In genomic region chr8:11215231-11215630, GRCm38 (mm10) we compare ENCODE assay signal across 8 mouse cellular contexts.
DNase-seq lines count a peak whose midpoint lies in the region; ATAC-seq and TF ChIP-seq lines count a peak whose summit lies in the region.

No protein-coding gene starts in this region.

- 0 out of 2 replicates have a peak, but pooled peaks have one; percentile 22 for TF ChIP-seq CTCF in bone marrow macrophage, adult 2 months (IDR thresholded peaks at IDR 0.05; ENCODE audit: low read depth, low read length)

- H3K27me3 ChIP-seq in heart, embryonic 11.5 days (ENCODE audit: control insufficient read depth, insufficient read depth, low read length): no peaks in the 10 kb centered on the region
- H3K27me3 ChIP-seq in embryonic facial prominence, embryonic 15.5 days: no peaks in the 10 kb centered on the region
- no peaks in the 10 kb centered on the region for H3K27me3 ChIP-seq in hindbrain, embryonic 14.5 days (ENCODE audit: control insufficient read depth, insufficient read depth, low read length)

- peak; percentile 50 to 74 for DNase-seq in heart, adult 18-20 months
- DNase-seq in hindbrain, embryonic 14.5 days (ENCODE audit: low spot score): peak; percentile 79
- peak; percentile 16 to 24 for DNase-seq in layer of hippocampus, postnatal 36 days
- peak; percentile 50 to 65 for DNase-seq in lung, postnatal 4 days
- peak; percentile 37 for DNase-seq in right cerebral cortex, postnatal 4 days

- no peaks in the 10 kb centered on the region for H3K4me1 ChIP-seq in heart, embryonic 11.5 days (ENCODE audit: control insufficient read depth, insufficient read depth, low read length)
- peaks cover 10% of the 10 kb centered on the region; the same call in 1 of the 2 replicates for H3K4me1 ChIP-seq in bone marrow macrophage, adult 2 months (ENCODE audit: control insufficient read depth, insufficient read depth, low read length)
- H3K4me1 ChIP-seq in embryonic facial prominence, embryonic 15.5 days: no peaks in the 10 kb centered on the region
- H3K4me1 ChIP-seq in hindbrain, embryonic 14.5 days (replicated peaks; ENCODE audit: control insufficient read depth, insufficient read depth, low read length): no peaks in the 10 kb centered on the region

- WGBS in heart, embryonic 11.5 days (ENCODE audit: insufficient replicate concordance): 27% methylated on average over 1 of the region's 1 CpGs
- WGBS in embryonic facial prominence, embryonic 15.5 days: 32% methylated on average over 1 of the region's 1 CpGs
- 36% methylated on average over 1 of the region's 1 CpGs for WGBS in hindbrain, embryonic 14.5 days

- H3K27ac ChIP-seq in heart, embryonic 11.5 days (ENCODE audit: low read depth, low read length): no peak overlapping the region
- no peak overlapping the region for H3K27ac ChIP-seq in bone marrow macrophage, adult 2 months (ENCODE audit: insufficient read depth, low read depth, low read length)
- no peak overlapping the region for H3K27ac ChIP-seq in embryonic facial prominence, embryonic 15.5 days (replicated peaks)
- H3K27ac ChIP-seq in hindbrain, embryonic 14.5 days: no peak overlapping the region

- no peak for TF ChIP-seq POLR2A in bone marrow macrophage, adult 2 months (IDR thresholded peaks at IDR 0.05; ENCODE audit: borderline replicate concordance, low read depth, low read length)

- H3K36me3 ChIP-seq in heart, embryonic 11.5 days (ENCODE audit: control insufficient read depth, insufficient read depth, low read length): peaks cover 37% of the 10 kb centered on the region
- H3K36me3 ChIP-seq in embryonic facial prominence, embryonic 15.5 days: peaks cover 83% of the 10 kb centered on the region
- H3K36me3 ChIP-seq in hindbrain, embryonic 14.5 days (replicated peaks; ENCODE audit: control insufficient read depth, insufficient read depth): no peaks in the 10 kb centered on the region

- H3K9me3 ChIP-seq in heart, embryonic 11.5 days (replicated peaks; ENCODE audit: control insufficient read depth, low read length): no peaks in the 10 kb centered on the region
- no peaks in the 10 kb centered on the region for H3K9me3 ChIP-seq in embryonic facial prominence, embryonic 15.5 days (replicated peaks)
- no peaks in the 10 kb centered on the region for H3K9me3 ChIP-seq in hindbrain, embryonic 14.5 days (ENCODE audit: control insufficient read depth, low read length)

- no peak for ATAC-seq in heart, embryonic 11.5 days (replicated peaks; ENCODE audit: insufficient number of reproducible peaks, low FRiP score, low TSS enrichment)
- ATAC-seq in embryonic facial prominence, embryonic 15.5 days (ENCODE audit: insufficient number of reproducible peaks, low FRiP score, low TSS enrichment, low read depth): peak; percentile 64; the same call in 1 of the 2 replicates
- peak; percentile 51; the same call in 1 of the 2 replicates for ATAC-seq in hindbrain, embryonic 14.5 days (ENCODE audit: low FRiP score)

- no peak overlapping the region for H3K4me2 ChIP-seq in heart, embryonic 11.5 days
- H3K4me2 ChIP-seq in embryonic facial prominence, embryonic 15.5 days (replicated peaks): no peak overlapping the region
- no peak overlapping the region for H3K4me2 ChIP-seq in hindbrain, embryonic 14.5 days (replicated peaks)

- H3K9ac ChIP-seq in heart, embryonic 11.5 days (ENCODE audit: low read depth, low read length): no peak overlapping the region
- no peak overlapping the region for H3K9ac ChIP-seq in embryonic facial prominence, embryonic 15.5 days
- no peak overlapping the region for H3K9ac ChIP-seq in hindbrain, embryonic 14.5 days

- no peak overlapping the region for H3K4me3 ChIP-seq in heart, embryonic 11.5 days (ENCODE audit: low read depth, low read length)
- no peak overlapping the region for H3K4me3 ChIP-seq in bone marrow macrophage, adult 2 months (ENCODE audit: insufficient read depth, low read length)
- no peak overlapping the region for H3K4me3 ChIP-seq in embryonic facial prominence, embryonic 15.5 days (replicated peaks)
- no peak overlapping the region for H3K4me3 ChIP-seq in hindbrain, embryonic 14.5 days (replicated peaks; ENCODE audit: low read length)

Comparison
In these comparisons a context has a peak if more than half of its experiments do, and no peak if none do; other contexts are left out.
1. DNase-seq: peak in every context shown above with its lines; median percentile 79 in hindbrain, embryonic 14.5 days; 62 in heart, adult 18-20 months; 58 in lung, postnatal 4 days; 37 in right cerebral cortex, postnatal 4 days; 20 in layer of hippocampus, postnatal 36 days.